Mouse (Mus musculus): ENCODE data around the gene Vps16. TPM values are rescaled to one million over a fixed set of nuclear protein-coding genes. Genes with fewer than 3 reads are reported as not detected.

Gene Vps16
- polyA plus RNA-seq, 1 experiment from 2014 or later, result 51.6 TPM

DNA sequence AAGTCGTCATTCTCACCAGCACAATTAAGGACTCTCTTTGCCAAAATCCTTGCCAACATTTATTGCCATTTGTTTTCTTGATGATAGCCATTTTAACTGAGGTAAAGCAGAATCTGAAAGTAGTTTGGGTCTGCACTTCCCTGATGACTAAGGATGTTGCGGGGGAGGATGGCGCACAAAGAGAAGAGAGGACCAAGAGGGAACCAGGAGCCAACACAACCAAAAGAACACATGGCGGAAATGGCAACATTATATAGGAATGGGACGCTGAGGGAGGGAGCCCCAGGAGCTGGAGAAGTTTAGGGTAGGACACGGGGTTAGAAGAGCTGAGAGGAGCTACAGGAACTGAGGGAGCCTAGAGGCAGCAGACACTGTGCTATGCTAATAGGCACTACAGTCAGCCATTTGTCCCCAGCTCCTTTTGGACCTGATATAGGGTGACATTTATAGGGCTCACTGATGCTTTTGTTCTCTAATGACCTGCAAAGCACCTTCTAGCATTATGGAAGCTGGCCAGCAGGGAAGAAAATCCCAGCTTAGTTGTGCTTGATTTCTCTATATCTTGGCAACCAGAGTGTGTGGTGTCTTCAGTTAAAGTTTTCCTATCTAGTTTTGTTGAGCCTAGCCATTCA, 52.6 kb downstream of the Vps16 start:
- Histone ChIP-seq H3K36me3 (ENCODE audit: control insufficient read depth, insufficient read depth, low read length) (peaks cover 12% of the 10 kb centered on the region), H3K27me3 (replicated peaks; ENCODE audit: control insufficient read depth, insufficient read depth, low read length) (no peaks in the 10 kb centered on the region), H3K9me3 (ENCODE audit: control insufficient read depth, low read length) (peaks cover 13% of the 10 kb centered on the region), H3K4me2 (ENCODE audit: low read depth, low read length) (no peak overlapping the region), H3K27ac (replicated peaks; ENCODE audit: low read depth, low read length) (no peak overlapping the region), H3K9ac (ENCODE audit: low read depth, low read length) (no peak overlapping the region), H3K4me1 (ENCODE audit: control insufficient read depth, insufficient read depth, low read length) (no peaks in the 10 kb centered on the region), H3K4me3 (ENCODE audit: low read depth, low read length) (no peak overlapping the region)
- no peak for DNase-seq (ENCODE audit: low spot score)
- ATAC-seq (ENCODE audit: low read depth), result no peak
- 78% methylated on average over 6 of the region's 6 CpGs for WGBS

DNA sequence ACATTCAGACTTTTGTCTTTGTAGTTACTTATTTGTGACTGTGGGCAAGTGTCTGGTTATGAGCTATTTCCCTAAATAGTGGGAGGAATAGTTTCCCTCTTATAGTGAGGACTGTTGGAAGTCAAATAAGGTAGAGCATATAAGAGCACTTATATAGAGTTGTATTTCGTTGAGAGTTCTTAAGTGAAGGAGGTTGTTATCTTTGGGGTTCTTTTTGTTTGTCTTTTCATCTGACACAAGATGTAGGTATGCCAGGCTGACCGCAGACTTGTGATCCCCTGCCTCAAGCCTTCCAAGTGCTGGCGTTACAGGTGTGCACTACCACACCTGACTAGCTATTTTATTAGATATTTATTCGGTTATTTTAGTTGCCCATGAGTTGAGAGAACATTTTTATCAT, 58.0 kb downstream of the Vps16 start:
- ATAC-seq (ENCODE audit: low read depth) (no peak), DNase-seq (ENCODE audit: low spot score) (no peak)
- no peaks in the 10 kb centered on the region for H3K27me3 ChIP-seq (replicated peaks; ENCODE audit: control insufficient read depth, insufficient read depth, low read length)
- no peaks in the 10 kb centered on the region for H3K4me1 ChIP-seq (ENCODE audit: control insufficient read depth, insufficient read depth, low read length)
- WGBS, result 89% methylated on average over 4 of the region's 4 CpGs
- no peak overlapping the region for H3K4me3 ChIP-seq (ENCODE audit: low read depth, low read length)
- H3K36me3 ChIP-seq (ENCODE audit: control insufficient read depth, insufficient read depth, low read length), result peaks cover 12% of the 10 kb centered on the region
- peaks cover 13% of the 10 kb centered on the region for H3K9me3 ChIP-seq (ENCODE audit: control insufficient read depth, low read length)
- H3K4me2 ChIP-seq (ENCODE audit: low read depth, low read length), result no peak overlapping the region
- no peak overlapping the region for H3K27ac ChIP-seq (replicated peaks; ENCODE audit: low read depth, low read length)
- no peak overlapping the region for H3K9ac ChIP-seq (ENCODE audit: low read depth, low read length)

GRCm38 (mm10) chr2:130482700-130483099, 58.6 kb downstream of the Vps16 start:
- DNase-seq (ENCODE audit: low spot score) (no peak), ATAC-seq (ENCODE audit: low read depth) (no peak)
- no peaks in the 10 kb centered on the region for H3K4me1 ChIP-seq (ENCODE audit: control insufficient read depth, insufficient read depth, low read length)
- H3K27ac ChIP-seq (replicated peaks; ENCODE audit: low read depth, low read length), result no peak overlapping the region
- peaks cover 8% of the 10 kb centered on the region for H3K36me3 ChIP-seq (ENCODE audit: control insufficient read depth, insufficient read depth, low read length)
- 92% methylated on average over 3 of the region's 3 CpGs for WGBS
- H3K27me3 ChIP-seq (replicated peaks; ENCODE audit: control insufficient read depth, insufficient read depth, low read length), result no peaks in the 10 kb centered on the region
- H3K9ac ChIP-seq (ENCODE audit: low read depth, low read length), result no peak overlapping the region
- H3K4me3 ChIP-seq (ENCODE audit: low read depth, low read length), result no peak overlapping the region
- H3K9me3 ChIP-seq (ENCODE audit: control insufficient read depth, low read length), result peaks cover 13% of the 10 kb centered on the region
- H3K4me2 ChIP-seq (ENCODE audit: low read depth, low read length), result no peak overlapping the region

DNA sequence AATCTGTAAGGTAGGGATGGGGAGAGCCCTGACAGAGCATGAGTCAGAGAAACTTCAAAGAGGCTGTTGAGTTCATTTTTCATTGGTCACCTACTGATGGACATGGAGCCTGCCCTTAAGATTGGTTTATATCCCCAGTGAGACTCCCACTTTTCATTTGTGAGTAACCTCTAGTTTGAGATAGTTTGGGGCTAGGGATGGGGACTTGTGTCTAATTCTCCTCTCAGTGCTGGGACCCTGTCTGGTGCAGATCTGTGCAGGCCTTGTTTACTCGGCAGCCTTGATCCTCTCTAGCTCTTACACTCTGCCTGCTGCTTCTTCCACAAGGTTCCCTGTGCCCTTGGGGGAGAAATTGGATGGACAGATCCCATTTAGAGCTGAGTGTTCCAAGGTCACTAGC, 60.1 kb downstream of the Vps16 start:
- ATAC-seq (ENCODE audit: low read depth) (no peak), DNase-seq (ENCODE audit: low spot score) (no peak)
- H3K9me3 ChIP-seq (ENCODE audit: control insufficient read depth, low read length), result peaks cover 4% of the 10 kb centered on the region; the same call in 1 of the 2 replicates
- no peaks in the 10 kb centered on the region for H3K36me3 ChIP-seq (ENCODE audit: control insufficient read depth, insufficient read depth, low read length)
- no peak overlapping the region for H3K4me2 ChIP-seq (ENCODE audit: low read depth, low read length)
- H3K9ac ChIP-seq (ENCODE audit: low read depth, low read length), result no peak overlapping the region
- no peaks in the 10 kb centered on the region for H3K27me3 ChIP-seq (replicated peaks; ENCODE audit: control insufficient read depth, insufficient read depth, low read length)
- H3K27ac ChIP-seq (replicated peaks; ENCODE audit: low read depth, low read length), result no peak overlapping the region
- H3K4me1 ChIP-seq (ENCODE audit: control insufficient read depth, insufficient read depth, low read length), result no peaks in the 10 kb centered on the region
- H3K4me3 ChIP-seq (ENCODE audit: low read depth, low read length), result no peak overlapping the region
- 100% methylated on average over 1 of the region's 1 CpGs for WGBS

- WGBS, result 92% methylated on average over 2 of the region's 2 CpGs
Measured at GRCm38 (mm10) chr2:130488002-130488401, 63.9 kb downstream of the Vps16 start.

DNA sequence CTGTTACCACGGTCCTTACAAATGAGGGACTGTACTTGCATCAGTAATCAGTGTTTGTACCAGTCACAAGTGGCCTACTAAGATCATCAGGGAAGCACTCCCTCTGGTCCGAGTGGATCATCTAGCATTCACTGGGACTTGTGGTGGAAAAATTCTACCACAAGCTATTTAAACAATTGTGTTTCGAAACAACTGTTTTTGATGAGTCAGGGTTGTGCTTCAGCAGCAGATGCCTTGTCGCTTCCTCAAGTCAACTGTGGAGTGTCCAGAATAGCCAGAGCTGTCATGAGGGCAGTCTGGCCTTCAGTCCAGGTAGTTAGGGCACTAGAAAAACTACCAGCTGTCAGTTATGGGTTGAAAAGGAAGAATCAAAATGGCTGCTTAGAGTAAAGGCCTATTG, 64.5 kb downstream of the Vps16 start:
- peaks cover 6% of the 10 kb centered on the region; the same call in 1 of the 2 replicates for H3K9me3 ChIP-seq (ENCODE audit: control insufficient read depth, low read length)
- H3K27ac ChIP-seq (replicated peaks; ENCODE audit: low read depth, low read length), result no peak overlapping the region
- no peak for ATAC-seq (ENCODE audit: low read depth)
- DNase-seq (ENCODE audit: low spot score), result no peak
- no peaks in the 10 kb centered on the region for H3K4me1 ChIP-seq (ENCODE audit: control insufficient read depth, insufficient read depth, low read length)
- WGBS, result 89% methylated on average over 4 of the region's 4 CpGs
- no peak overlapping the region for H3K4me3 ChIP-seq (ENCODE audit: low read depth, low read length)
- H3K9ac ChIP-seq (ENCODE audit: low read depth, low read length), result no peak overlapping the region
- no peak overlapping the region for H3K4me2 ChIP-seq (ENCODE audit: low read depth, low read length)
- H3K36me3 ChIP-seq (ENCODE audit: control insufficient read depth, insufficient read depth, low read length), result no peaks in the 10 kb centered on the region; the same call in 1 of the 2 replicates
- no peaks in the 10 kb centered on the region for H3K27me3 ChIP-seq (replicated peaks; ENCODE audit: control insufficient read depth, insufficient read depth, low read length)

More at GRCm38 (mm10) chr2:130488002-130488401, 63.9 kb downstream of the Vps16 start:
- no peak overlapping the region for H3K4me3 ChIP-seq (ENCODE audit: low read depth, low read length)
- no peak overlapping the region for H3K27ac ChIP-seq (replicated peaks; ENCODE audit: low read depth, low read length)
- no peak for ATAC-seq (ENCODE audit: low read depth)
- no peak overlapping the region for H3K9ac ChIP-seq (ENCODE audit: low read depth, low read length)
- no peaks in the 10 kb centered on the region for H3K27me3 ChIP-seq (replicated peaks; ENCODE audit: control insufficient read depth, insufficient read depth, low read length)
- H3K36me3 ChIP-seq (ENCODE audit: control insufficient read depth, insufficient read depth, low read length), result no peaks in the 10 kb centered on the region; the same call in 1 of the 2 replicates
- peaks cover 6% of the 10 kb centered on the region; the same call in 1 of the 2 replicates for H3K9me3 ChIP-seq (ENCODE audit: control insufficient read depth, low read length)
- DNase-seq (ENCODE audit: low spot score), result no peak
- H3K4me1 ChIP-seq (ENCODE audit: control insufficient read depth, insufficient read depth, low read length), result no peaks in the 10 kb centered on the region
- no peak overlapping the region for H3K4me2 ChIP-seq (ENCODE audit: low read depth, low read length)

GRCm38 (mm10) chr2:130491162-130491561, 67.0 kb downstream of the Vps16 start:
- Histone ChIP-seq H3K4me2 (ENCODE audit: low read depth, low read length) (no peak overlapping the region), H3K9ac (ENCODE audit: low read depth, low read length) (no peak overlapping the region), H3K36me3 (ENCODE audit: control insufficient read depth, insufficient read depth, low read length) (no peaks in the 10 kb centered on the region; the same call in 1 of the 2 replicates), H3K4me3 (ENCODE audit: low read depth, low read length) (no peak overlapping the region), H3K27me3 (replicated peaks; ENCODE audit: control insufficient read depth, insufficient read depth, low read length) (no peaks in the 10 kb centered on the region), H3K9me3 (ENCODE audit: control insufficient read depth, low read length) (peaks cover 6% of the 10 kb centered on the region; the same call in 1 of the 2 replicates), H3K4me1 (ENCODE audit: control insufficient read depth, insufficient read depth, low read length) (no peaks in the 10 kb centered on the region), H3K27ac (replicated peaks; ENCODE audit: low read depth, low read length) (no peak overlapping the region; the same call in 1 of the 2 replicates)
- no peak for DNase-seq (ENCODE audit: low spot score)
- WGBS, result 59% methylated on average over 4 of the region's 4 CpGs
- peak; percentile 41; the same call in 1 of the 2 replicates for ATAC-seq (ENCODE audit: low read depth)

DNA sequence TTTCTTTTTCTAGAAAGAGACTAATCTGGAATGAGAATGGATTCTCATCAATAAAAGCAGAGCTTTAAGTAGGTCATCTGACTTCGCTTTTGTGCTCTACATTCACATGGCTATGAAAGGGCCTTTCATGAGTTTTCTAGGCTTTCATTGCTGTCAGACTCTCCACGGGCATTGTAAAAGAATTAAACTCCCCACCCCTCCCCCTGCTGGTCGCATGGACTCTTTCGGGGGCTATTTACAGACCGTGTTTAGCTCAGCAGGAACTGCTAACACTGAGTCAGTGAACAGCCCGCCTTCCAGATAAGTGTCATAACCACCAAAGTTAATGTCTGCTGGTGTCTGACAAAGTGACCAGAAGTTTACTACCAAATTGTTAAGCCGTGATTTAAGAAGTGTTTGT, 67.4 kb downstream of the Vps16 start:
- peak; percentile 64 for DNase-seq (ENCODE audit: low spot score)

More for the DNA sequence above, 67.4 kb downstream of the Vps16 start:
- Histone ChIP-seq H3K4me1 (ENCODE audit: control insufficient read depth, insufficient read depth, low read length) (no peaks in the 10 kb centered on the region), H3K36me3 (ENCODE audit: control insufficient read depth, insufficient read depth, low read length) (no peaks in the 10 kb centered on the region; the same call in 1 of the 2 replicates), H3K9me3 (ENCODE audit: control insufficient read depth, low read length) (peaks cover 6% of the 10 kb centered on the region; the same call in 1 of the 2 replicates), H3K4me2 (ENCODE audit: low read depth, low read length) (no peak overlapping the region), H3K4me3 (ENCODE audit: low read depth, low read length) (no peak overlapping the region), H3K9ac (ENCODE audit: low read depth, low read length) (no peak overlapping the region), H3K27me3 (replicated peaks; ENCODE audit: control insufficient read depth, insufficient read depth, low read length) (no peaks in the 10 kb centered on the region), H3K27ac (replicated peaks; ENCODE audit: low read depth, low read length) (no peak overlapping the region; the same call in 1 of the 2 replicates)
- 39% methylated on average over 7 of the region's 7 CpGs for WGBS
- ATAC-seq (ENCODE audit: low read depth), result peak; percentile 81; the same call in 1 of the 2 replicates

All from embryonic facial prominence, embryonic 14.5 days (tissue).